Mouse (Mus musculus): ENCODE results near the gene Fpr1. TPM values are rescaled to one million over a fixed set of nuclear protein-coding genes. Genes with fewer than 3 reads are reported as not detected.

Gene Fpr1
- total RNA-seq, 2 experiments from 2014 or later, result 4.5 to 13.4 TPM

DNA sequence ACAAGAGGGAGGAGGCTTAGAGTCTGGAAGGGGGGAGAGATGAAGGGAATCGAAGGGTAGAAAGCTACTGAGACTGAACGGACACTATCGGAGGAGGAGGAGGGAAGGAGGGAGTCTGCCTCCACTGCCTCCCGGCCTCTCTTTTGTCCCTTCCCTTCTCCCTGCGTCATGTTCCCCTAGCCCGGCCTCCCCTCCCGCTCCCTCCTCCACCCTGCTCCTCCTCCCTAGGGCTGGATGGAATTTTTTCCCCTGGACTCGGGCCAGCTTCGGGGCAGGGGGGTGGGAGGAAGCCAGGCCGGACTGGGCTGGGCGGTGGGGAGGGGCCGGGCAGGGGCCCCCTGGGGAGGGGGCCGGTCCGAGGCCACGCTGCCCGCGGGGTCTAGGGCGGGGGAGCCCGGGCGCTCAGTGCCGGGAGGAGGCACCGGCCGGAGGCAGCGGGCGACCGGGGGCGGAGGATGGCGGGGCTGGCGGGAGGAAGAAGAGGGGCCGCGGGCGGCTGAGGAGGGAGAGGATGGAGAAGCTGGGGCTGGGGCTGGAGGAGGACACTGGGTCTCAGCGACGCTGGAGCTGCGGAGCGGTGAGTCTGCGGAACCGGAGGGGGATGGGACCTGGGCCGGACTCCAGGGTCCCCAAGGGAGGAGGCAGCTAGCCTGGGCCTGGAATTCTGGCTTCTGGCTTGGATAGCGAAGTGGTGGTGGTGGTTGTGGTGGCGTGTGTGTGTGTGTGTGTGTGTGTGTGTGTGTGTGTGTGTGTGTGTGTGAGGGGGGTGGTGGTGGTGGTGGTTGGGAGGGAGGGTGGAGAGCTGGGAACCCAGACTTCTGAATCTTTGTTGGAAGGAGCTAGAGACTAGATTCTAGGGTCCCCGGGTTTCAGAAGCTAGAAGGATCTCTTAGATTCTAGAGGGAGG is 56.7 kb downstream of the Fpr1 start, which contains the start of gene Spaca6:
Gene Spaca6 (plus strand): TSS at position 408 of the 907 bp plus-strand sequence.
- ATAC-seq (replicated peaks; ENCODE audit: low FRiP score, poor library complexity, severe bottlenecking), result no peak

Other genes starting within 250 kb of the Fpr1 start
- not detected in 2 replicates for gene Vmn2r90, start 180.2 kb downstream of the Fpr1 start, total RNA-seq (2015; ENCODE audit: low replicate concordance)
- gene Vmn2r90, start 180.2 kb downstream of the Fpr1 start, total RNA-seq (2017; ENCODE audit: low replicate concordance), result not detected in 2 replicates
- not detected in 2 replicates for gene Spaca6, start 56.8 kb downstream of the Fpr1 start, total RNA-seq (2015; ENCODE audit: low replicate concordance)
- gene Spaca6, start 56.8 kb downstream of the Fpr1 start, total RNA-seq (2017; ENCODE audit: low replicate concordance), result not detected in 2 replicates
- gene Has1, start 28.7 kb downstream of the Fpr1 start, total RNA-seq (2015; ENCODE audit: low replicate concordance), result not detected in 2 replicates
- not detected in 2 replicates for gene Has1, start 28.7 kb downstream of the Fpr1 start, total RNA-seq (2017; ENCODE audit: low replicate concordance)
- 63.3 and 73.2 TPM in 2 replicates for gene Fpr2, start 3.9 kb upstream of the Fpr1 start, total RNA-seq (2015; ENCODE audit: low replicate concordance)
- 4.9 and 13.5 TPM in 2 replicates for gene Fpr2, start 3.9 kb upstream of the Fpr1 start, total RNA-seq (2017; ENCODE audit: low replicate concordance)
- not detected in 2 replicates for gene Fpr3, start 3.9 kb upstream of the Fpr1 start, total RNA-seq (2015; ENCODE audit: low replicate concordance)
- not detected in 2 replicates for gene Fpr3, start 3.9 kb upstream of the Fpr1 start, total RNA-seq (2017; ENCODE audit: low replicate concordance)
- not detected in 2 replicates for gene Fpr-rs4, start 137.8 kb upstream of the Fpr1 start, total RNA-seq (2015; ENCODE audit: low replicate concordance)
- not detected in 2 replicates for gene Fpr-rs4, start 137.8 kb upstream of the Fpr1 start, total RNA-seq (2017; ENCODE audit: low replicate concordance)
- gene Vmn2r124, start 165.5 kb upstream of the Fpr1 start, total RNA-seq (2015; ENCODE audit: low replicate concordance), result not detected in 2 replicates
- gene Vmn2r124, start 165.5 kb upstream of the Fpr1 start, total RNA-seq (2017; ENCODE audit: low replicate concordance), result not detected in 2 replicates
- gene Vmn2r91, start 201.1 kb upstream of the Fpr1 start, total RNA-seq (2015; ENCODE audit: low replicate concordance), result not detected in 2 replicates
- not detected in 2 replicates for gene Vmn2r91, start 201.1 kb upstream of the Fpr1 start, total RNA-seq (2017; ENCODE audit: low replicate concordance)